Mouse (Mus musculus): ENCODE results near the gene Cyp27b1.
"Not testable (repeated sequence)": the region's sequence is repeated elsewhere in the genome, so short reads cannot be mapped to it uniquely, and the experiment has no call there.

Gene Cyp27b1

GRCm38 (mm10) chr10:127050119-127050474 is 2.0 kb downstream of the Cyp27b1 start:
- DNase-seq = no peak

GRCm38 (mm10) chr10:127054646-127055045 is 6.6 kb downstream of the Cyp27b1 start:
- DNase-seq = peak; percentile 50

GRCm38 (mm10) chr10:127055406-127055805 is 7.4 kb downstream of the Cyp27b1 start:
- DNase-seq = no peak

- no peak for DNase-seq
These were observed 8.4 kb downstream of the Cyp27b1 start for GRCm38 (mm10) chr10:127056490-127056889.

- peak; percentile 90 for DNase-seq
These were observed 10.1 kb downstream of the Cyp27b1 start for GRCm38 (mm10) chr10:127058161-127058560.

GRCm38 (mm10) chr10:127058708-127059107 is 10.7 kb downstream of the Cyp27b1 start:
- DNase-seq = no peak

GRCm38 (mm10) chr10:127059174-127059967 is 11.3 kb downstream of the Cyp27b1 start:
- peak; percentile 62 for DNase-seq

- DNase-seq = peak; percentile 84
These were observed 12.2 kb downstream of the Cyp27b1 start, which contains the start of gene March9 for GRCm38 (mm10) chr10:127059968-127060916. TSS of gene March9 (minus strand) at chr10:127060184.

GRCm38 (mm10) chr10:127061085-127061484 is 13.0 kb downstream of the Cyp27b1 start:
- DNase-seq = no peak

- no peak for DNase-seq
These were observed 13.5 kb downstream of the Cyp27b1 start for GRCm38 (mm10) chr10:127061513-127061912.

- DNase-seq = not testable (repeated sequence)
These were observed 14.1 kb downstream of the Cyp27b1 start for GRCm38 (mm10) chr10:127062101-127062500.

- DNase-seq = no peak
These were observed 14.5 kb downstream of the Cyp27b1 start for GRCm38 (mm10) chr10:127062503-127062902.

- DNase-seq = peak; percentile 96
These were observed 15.3 kb downstream of the Cyp27b1 start, which contains the start of gene Cdk4 for GRCm38 (mm10) chr10:127063239-127063872. TSS of gene Cdk4 (plus strand) at chr10:127063534.

- DNase-seq = no peak
These were observed 16.1 kb downstream of the Cyp27b1 start for GRCm38 (mm10) chr10:127063913-127064870.

- DNase-seq = no peak
These were observed 17.9 kb downstream of the Cyp27b1 start for GRCm38 (mm10) chr10:127065981-127066380.

- no peak for DNase-seq
These were observed 18.5 kb downstream of the Cyp27b1 start for GRCm38 (mm10) chr10:127066519-127067018.

- DNase-seq = no peak
These were observed 20.4 kb downstream of the Cyp27b1 start for GRCm38 (mm10) chr10:127068360-127069038.

- DNase-seq = no peak
These were observed 21.5 kb downstream of the Cyp27b1 start for GRCm38 (mm10) chr10:127069281-127070189.

GRCm38 (mm10) chr10:127070190-127071121 is 22.4 kb downstream of the Cyp27b1 start, which contains the start of gene Tspan31:
TSS of gene Tspan31 (minus strand) at chr10:127070264.
- peak; percentile 48 for DNase-seq
